Mouse (Mus musculus): ENCODE data around the gene Olfr1392.

Olfr1392 gene

DNA sequence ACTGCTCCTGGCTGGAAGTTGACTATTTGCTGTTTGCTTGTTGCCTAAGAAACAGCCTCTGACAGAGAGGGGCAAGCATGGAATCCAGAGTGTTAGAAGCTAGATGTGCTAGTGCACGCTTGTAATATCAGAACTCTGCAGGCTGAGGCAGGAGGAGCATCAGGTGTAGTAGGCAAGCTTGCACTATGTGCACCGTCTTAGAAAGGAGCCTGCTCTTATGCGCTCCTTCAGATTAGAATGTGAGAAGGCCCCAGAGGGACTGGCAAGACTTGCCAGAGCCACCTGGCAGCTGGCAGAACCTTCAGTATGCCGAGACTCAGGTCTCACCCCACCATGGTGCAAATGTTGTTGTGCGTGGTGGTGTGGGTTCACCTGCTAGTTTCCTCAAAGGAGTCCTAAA lies 33.0 kb upstream of the Olfr1392 start:
- DNase-seq (ENCODE audit: low read depth, low spot score) = no peak

DNA sequence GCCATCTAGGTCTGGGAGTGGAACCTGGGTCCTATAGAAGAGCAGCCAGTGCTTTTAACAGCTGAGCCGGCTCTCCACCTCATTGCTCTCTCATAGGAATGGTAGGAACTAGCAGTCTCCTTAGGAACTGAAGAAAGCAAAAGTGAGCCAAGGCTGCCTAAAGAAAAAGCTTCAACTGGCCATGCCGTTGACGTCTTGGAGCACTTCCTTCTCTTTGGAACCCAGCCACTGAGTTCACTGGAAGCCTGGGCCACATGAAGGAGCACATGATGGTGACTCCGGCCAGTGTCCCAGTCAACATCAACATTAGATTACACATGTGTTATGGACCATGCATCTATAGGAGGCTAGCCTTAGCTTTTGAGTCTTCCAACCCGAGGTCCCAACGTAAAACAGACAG lies 32.0 kb upstream of the Olfr1392 start:
- DNase-seq (ENCODE audit: low read depth, low spot score) = no peak

DNA sequence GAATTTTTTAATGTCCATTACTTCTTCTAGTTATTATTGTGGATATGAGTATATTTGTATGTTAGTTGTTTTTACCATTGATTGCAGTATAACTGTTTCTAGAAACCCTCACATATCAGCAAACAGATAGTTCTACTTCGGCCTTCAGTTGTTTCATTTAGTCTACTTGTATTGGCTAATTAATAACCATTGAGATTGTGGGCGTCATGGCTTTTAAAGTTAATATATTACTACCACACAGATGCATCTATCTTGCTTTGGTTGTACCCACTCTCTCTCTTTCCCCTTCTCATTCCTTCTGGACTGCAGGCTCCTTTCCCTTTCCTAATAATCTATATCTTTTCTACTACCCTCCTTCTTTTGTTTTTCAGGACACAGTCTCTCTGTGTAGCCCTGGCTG lies 25.8 kb upstream of the Olfr1392 start:
- no peak for DNase-seq (ENCODE audit: low read depth, low spot score)

DNA sequence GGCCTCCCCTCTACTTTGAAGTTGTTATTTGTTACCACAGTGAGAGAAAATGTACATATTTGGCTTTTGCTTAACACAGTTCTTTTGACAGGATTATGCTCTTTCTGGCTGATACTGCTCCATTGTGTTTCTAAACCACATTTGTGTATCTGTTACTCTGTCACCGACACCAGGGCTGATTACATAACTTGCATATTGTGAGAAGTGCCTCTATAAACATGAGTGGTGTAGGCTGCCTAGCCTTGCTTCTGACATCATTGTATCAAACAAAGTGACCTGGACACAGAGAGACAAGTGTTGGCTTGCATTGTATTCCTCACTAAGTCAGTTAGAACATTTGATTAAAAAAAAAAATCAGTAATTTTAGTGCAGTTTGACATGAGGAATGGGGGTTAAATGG lies 25.3 kb upstream of the Olfr1392 start:
- DNase-seq (ENCODE audit: low read depth, low spot score) = no peak

DNA sequence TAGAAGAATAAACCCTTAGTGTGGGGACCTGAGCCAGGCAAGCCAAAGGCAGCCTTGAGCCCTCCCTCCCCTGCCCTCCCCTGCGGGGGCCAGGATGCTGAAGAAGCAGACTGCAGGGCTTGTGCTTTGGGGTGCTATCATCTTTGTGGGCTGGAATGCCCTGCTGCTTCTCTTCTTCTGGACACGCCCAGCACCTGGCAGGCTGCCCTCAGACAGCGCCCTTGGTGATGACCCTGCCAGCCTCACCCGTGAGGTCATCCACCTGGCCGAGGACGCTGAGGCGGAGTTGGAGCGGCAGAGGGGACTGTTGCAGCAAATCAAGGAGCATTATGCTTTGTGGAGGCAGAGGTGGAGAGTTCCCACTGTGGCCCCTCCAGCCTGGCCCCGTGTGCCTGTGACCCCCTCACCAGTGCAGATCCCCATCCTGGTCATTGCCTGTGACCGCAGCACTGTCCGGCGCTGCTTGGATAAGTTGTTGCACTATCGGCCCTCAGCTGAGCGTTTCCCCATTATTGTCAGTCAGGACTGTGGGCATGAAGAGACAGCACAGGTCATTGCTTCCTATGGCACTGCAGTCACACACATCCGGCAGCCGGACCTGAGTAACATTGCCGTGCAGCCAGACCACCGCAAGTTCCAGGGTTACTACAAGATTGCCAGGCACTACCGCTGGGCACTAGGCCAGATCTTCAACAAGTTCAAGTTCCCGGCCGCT lies 24.3 kb upstream of the Olfr1392 start:
- DNase-seq (ENCODE audit: low read depth, low spot score) = no peak

DNA sequence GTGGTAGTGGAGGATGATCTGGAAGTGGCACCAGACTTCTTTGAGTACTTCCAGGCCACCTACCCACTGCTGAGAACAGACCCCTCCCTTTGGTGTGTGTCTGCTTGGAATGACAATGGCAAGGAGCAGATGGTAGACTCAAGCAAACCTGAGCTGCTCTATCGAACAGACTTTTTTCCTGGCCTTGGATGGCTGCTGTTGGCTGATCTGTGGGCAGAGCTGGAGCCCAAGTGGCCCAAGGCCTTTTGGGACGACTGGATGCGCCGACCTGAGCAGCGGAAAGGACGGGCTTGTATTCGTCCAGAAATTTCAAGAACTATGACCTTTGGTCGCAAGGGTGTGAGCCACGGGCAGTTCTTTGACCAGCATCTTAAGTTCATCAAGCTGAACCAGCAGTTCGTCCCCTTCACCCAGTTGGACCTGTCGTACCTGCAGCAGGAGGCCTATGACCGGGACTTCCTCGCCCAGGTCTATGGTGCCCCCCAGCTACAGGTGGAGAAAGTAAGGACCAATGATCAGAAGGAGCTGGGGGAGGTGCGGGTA lies 23.7 kb upstream of the Olfr1392 start:
- DNase-seq (ENCODE audit: low read depth, low spot score) = peak; percentile 65

DNA sequence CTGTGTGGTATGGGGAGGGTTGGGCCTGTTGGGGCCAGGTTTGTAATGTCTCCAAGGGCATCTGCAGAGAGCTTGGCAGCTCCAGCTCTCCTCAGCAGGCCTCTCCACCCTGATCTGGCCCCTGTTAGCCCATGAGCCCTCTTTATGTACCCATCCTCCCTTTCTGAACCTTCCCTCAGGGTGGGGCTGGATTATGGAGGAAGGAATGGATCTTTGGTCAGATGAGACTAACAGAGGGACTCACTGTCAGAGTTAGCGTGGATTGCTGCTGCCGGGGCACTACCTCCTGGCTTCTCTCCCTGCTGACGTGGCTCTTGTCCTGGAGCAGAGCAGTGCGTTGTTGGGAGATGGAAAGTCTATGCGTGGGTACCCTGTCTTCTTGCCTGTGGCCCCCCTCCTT lies 22.8 kb upstream of the Olfr1392 start:
- no peak for DNase-seq (ENCODE audit: low read depth, low spot score)

DNA sequence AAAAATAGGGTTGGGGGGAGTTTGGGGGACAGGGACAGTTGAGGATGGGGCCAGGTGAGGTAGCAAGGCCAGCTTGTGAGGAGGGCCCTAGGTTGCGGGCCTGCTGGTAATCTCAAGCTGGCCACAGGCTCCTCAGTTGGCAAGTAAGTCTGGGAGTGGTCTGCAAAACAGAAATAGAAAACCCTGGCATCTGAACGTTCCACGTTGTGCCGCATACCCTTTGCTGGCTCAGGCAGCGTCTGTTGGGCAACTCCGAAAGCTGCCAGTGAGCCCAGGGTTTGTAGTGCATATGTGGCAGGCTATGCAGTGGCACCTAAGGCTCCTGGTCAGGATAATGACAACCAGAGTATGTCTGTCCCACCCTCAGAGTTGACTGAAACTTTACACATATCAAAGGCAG lies 21.9 kb upstream of the Olfr1392 start:
- DNase-seq (ENCODE audit: low read depth, low spot score) = no peak

DNA sequence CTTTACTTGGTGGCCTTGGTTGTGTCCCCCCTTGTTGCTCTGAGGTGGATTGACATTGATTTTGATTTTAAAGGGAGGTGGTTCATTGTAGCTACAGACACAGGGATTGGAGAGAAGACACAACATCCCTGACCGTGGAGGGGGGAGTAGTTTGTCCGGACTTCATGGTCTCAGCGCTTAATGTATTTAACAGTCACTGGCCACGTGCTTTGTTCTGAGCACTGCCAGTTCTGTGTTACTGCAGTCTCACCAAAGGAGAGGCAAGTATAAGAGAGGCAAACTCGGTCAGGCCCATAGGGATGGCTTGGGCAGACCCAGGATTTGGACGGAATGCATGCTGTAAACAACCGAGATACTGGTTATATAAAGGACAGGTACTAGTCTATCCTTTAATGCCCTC lies 21.0 kb upstream of the Olfr1392 start:
- no peak for DNase-seq (ENCODE audit: low read depth, low spot score)

DNA sequence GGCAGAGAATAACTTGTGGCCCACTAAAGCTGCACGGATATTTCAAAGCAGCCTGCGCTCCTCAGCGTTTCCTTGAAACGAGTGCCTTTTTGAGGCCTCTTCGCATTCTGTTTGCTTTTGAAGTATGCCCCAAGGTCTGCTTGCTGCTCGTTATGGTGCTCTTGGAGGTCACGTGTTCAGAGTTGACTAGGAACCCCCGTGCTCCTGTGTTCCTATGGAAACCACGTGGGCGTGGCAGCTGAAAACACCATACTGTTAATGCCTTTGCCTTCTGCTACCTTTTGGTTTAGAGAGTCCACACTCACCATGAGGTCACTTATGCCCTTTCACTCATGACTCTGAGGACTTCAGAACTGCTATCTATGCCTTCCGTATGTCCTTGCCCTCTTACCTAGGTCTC lies 20.5 kb upstream of the Olfr1392 start:
- DNase-seq (ENCODE audit: low read depth, low spot score) = peak; percentile 74

DNA sequence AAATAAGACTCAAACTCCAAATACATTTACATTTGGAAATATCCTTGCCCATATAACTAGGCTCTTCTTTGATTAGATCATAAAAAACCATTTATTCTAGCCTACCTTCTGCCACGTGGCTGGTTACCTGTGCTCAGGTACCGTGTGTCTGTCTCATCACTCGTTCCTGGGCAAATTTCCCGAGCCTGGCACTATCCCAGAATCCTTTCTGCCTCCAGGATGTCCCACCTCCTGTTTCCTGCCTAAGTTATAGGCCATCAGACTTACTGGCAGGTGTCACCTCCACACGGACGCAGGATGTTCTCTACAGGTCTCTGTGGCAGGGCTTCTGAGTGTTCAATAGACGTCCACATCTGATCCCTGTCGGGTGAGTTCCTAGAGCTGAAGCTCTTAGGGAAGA lies 20.0 kb upstream of the Olfr1392 start:
- no peak for DNase-seq (ENCODE audit: low read depth, low spot score)

DNA sequence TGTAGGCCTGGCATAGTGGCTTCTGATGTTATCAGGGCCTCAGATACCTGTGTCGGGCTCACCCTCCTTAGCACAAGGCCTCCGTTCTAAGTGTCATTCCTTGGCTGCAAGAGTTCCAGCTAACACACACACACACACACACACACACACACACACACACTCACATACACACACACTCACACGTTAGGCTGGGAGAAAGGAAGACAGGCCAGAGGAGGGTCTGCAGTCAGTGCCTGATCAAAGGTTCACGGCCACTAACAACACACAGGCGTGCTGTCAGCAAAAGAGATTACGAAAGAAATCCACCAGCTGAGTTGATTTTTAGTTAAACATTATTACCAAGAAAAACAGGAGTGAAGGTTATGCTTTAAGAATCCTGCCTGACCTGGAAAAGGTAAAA lies 18.4 kb upstream of the Olfr1392 start:
- no peak for DNase-seq (ENCODE audit: low read depth, low spot score)

DNA sequence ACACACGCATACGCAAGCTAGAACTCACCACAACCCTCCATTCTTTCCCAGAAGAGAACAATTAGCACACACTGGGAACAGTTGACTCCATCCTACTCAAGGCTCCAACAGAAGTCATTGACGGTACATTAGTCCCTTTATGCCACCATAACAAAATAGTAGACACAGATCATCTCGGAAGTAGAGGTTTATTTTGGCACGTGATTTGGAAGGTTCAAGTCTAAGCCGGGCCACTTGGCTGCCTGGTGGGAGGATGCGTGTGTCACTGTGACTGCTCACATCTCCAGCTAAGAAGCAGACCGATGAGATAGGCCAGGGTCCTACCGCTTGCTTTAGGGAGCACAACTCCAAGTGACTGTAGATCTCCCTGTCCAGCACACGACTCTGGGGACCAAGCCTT lies 17.8 kb upstream of the Olfr1392 start:
- no peak for DNase-seq (ENCODE audit: low read depth, low spot score)

DNA sequence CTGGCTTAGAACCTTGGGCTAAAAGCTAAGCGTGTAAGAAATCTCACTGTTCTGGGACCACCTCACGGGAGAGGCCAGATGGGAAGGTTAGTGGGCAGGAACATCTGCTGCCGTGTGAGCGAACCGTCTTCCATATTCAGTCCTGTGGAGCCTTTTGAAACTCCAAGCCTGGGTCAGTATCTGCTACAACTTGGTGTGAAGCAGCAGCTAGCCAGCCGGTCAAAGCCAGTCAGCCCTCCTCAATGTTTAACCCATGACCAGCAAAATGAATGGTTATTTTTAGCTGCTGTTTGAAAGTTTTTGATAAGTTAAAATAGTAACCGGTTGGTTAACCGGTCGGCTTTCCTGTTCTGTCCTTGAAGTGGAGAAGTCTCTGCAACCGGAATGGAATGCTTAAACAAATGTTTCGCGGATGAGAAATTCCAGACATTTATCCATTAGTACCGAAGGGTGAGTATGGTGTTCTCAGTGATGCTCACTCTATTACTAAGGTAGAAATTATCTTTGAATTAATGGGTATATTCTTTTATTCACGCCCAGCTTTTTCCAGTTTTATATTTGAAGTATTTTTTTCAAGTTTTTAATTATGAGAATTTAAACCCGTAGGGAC lies 17.0 kb upstream of the Olfr1392 start:
- DNase-seq (ENCODE audit: low read depth, low spot score) = no peak

DNA sequence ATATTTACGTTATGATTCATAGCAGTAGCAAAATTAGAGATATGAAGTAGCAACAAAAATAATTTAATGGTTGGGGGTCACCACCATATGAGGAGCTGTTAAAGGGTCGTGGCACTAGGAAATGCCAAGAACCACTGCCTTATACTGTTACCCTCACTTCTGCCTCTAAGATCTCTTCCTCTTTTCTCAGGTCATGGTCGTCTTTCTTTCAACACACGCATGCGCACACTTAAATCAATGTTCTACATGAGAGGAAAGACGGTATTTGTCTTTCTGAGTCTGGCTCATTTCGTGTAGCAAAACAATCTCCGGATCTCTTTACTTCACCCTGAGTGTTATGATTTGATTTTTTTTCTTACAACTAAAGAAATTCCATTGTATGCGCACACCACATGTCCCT lies 15.3 kb upstream of the Olfr1392 start:
- no peak for DNase-seq (ENCODE audit: low read depth, low spot score)

DNA sequence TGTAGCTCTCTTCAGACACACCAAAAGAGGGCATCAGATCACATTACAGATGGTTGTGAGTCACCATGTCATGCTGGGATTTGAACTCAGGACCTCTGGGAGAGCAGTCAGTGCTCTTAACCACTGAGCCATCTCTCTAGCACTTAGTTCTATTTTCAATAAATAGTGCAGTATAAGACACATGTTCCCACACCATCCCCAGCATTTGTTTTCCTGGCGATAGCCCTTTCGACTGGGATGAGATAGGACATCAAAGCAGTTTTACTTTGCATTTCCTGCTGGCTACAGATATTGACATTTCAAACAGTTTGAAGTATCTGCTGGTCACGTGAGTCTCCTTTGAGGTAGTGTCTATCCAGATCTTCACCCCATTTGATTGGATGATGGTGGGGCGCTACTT lies 14.7 kb upstream of the Olfr1392 start:
- no peak for DNase-seq (ENCODE audit: low read depth, low spot score)

DNA sequence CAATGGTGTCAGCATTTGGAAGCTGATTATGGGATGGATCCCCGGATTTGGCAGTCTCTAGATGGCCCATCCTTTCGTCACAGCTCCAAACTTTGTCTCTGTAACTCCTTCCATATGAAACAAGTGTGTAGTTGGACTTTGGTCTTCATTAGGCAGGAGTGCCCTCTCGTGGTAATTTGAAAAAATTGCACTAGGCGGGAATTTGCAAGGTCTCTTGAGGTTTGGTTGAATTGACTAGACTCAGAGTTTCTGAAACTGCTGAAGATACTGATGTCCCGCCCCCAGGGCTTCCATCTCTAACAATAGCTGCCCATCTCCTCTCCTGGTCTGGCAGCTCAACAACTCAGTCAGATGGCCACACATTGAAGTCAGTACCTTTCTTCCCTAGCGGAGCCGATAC lies 13.7 kb upstream of the Olfr1392 start:
- DNase-seq (ENCODE audit: low read depth, low spot score) = peak; percentile 74

DNA sequence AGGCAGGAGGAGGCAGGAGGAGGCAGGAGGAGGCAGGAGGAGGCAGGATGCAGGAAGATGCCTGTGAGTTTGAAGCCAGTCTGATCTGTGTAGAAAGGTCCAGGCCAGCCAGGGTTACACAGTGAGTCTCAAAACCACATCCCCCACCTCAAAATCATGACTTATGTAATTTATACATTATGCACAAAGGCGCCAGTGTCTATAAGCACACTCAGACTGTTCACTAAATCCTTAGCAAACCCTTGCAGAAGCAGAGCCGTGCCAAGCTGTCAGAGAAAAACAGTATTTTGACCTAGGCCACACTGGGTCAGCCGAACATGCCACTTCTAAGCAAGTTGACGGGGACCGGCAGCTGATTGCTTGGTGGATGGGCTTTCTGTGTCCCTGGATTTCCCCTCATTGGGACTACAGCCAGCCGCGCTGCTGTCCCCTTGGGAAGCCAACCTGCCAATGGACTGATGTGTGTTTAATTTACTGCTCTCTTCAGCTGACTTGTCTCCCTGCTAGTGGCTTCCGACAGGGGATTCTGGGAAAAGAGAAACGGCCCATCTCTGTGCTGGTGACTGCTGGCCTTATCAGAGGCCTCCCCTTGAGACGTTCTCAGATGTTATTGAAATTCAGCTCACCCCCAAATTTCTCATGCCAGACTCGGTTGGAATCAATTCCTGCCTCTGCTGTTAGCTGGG lies 11.1 kb upstream of the Olfr1392 start:
- DNase-seq (ENCODE audit: low read depth, low spot score) = no peak

DNA sequence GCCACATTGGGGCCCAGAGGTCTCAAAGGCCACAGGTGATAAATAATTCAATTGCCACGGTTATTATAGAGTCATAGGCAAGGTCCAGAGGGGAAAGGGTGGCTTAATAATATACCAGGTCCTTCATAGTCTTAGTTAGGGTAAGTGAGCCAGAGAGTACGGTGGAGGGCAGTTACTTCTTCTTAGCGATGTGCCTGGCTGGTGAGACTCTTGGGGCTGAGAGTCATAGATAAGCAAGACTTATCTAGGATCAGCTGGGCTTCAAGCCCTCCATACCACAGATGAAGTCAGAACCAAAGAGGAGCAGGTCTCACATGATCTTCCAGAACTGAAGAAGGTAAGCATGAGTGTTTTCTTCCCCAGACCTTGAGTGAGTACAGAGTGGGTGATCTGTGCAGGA lies 6.9 kb upstream of the Olfr1392 start, which contains the start of gene Olfr1393:
TSS of gene Olfr1393 (plus strand) at position 83 of the 400 bp plus-strand sequence.
- DNase-seq (ENCODE audit: low read depth, low spot score) = no peak

DNA sequence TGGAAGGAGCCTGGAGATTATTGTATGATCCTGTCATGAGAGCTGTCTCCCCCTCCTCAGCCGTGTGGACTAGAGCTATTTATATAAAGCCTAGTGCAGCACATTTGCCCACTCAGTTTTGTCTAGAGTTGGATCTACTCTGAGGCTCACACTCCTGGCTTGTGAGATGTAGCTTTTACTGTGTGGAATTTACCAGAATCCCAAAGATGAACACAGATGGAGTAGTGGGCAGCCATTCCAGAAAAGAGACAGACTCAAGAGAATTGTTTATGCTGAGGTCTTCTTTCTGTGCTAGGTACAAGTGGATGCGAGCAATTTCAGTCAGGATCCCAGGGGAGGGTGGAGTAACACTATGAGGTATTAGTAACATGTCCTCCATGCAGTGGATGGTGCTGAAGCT lies 2.2 kb downstream of the Olfr1392 start:
- DNase-seq (ENCODE audit: low read depth, low spot score) = no peak

DNA sequence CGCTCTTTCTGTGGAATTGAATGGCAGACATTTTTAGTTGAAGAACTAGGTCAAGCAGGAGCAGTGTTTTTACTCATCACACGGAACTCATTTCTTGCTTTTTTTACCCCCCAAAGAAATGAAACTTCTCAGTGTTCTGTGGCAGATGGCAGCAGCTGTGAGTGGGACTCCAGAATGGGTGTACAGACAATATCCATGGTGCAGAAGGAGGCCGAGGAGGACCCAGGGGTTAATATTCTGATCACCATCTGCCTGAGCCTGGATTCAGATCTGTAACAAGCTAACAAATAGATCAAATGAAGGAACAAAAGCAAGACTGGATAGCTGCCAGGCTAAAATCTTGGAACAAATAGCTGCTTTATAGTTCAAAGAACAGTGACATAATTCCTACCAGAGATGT lies 7.7 kb downstream of the Olfr1392 start:
- no peak for DNase-seq (ENCODE audit: low read depth, low spot score)

DNA sequence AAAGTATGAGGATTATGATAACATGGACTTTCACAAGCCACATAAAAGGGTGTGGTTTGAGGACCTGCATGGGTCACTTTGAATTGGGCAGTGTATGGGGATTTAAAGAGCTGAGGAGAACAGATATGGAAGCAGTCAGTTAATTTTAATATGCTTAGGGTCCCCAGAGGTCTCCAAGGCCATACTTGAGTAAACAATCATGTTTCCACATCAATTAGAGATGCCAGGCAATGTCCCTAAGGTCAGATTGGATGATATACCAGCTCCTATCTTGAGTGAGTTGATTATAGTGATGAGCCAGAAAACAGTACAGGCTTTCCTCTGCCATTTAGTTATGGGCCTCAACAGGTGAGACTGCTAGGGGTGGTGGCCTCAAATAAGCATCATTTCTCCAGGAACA lies 19.4 kb downstream of the Olfr1392 start, which contains the start of gene Olfr10:
TSS of gene Olfr10 (plus strand) at position 301 of the 400 bp plus-strand sequence.
- no peak for DNase-seq (ENCODE audit: low read depth, low spot score)

DNA sequence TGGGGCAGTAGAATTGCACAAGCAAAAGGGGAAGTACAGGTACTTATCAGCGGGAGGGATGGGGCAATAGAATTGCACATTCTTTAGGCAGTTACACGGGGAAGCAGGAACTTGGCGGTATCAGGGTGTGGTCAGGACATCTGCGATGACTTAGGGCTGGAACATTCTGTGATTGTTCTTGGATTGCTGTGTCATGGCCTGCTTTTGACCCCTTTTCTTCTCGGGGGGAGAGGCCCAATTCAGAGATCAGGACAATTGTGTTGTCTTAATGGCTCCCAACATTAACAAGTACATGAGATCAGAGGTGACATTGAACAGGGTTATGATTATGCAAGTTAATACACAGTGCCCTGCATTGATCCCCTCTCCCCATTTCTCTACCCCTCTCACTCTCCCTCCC lies 23.5 kb downstream of the Olfr1392 start:
- peak; percentile 67 for DNase-seq (ENCODE audit: low read depth, low spot score)
